Mouse (Mus musculus): ENCODE measurements at regions not wholly inside any gene's neighbourhood (a gene's known extent, or its start where the extent isn't known, plus 50 kb on each side); places are given as distances from the start of the nearest gene placed in this dataset.

GRCm38 (mm10) chr9:69687349-69688123, 73.2 kb downstream of the Foxb1 start:
- TF ChIP-seq GATA1 (IDR thresholded peaks at IDR 0.05; ENCODE audit: borderline replicate concordance, low read length) (no peak), FLI1 (IDR thresholded peaks at IDR 0.05; ENCODE audit: low read length) (no peak)
